Mouse (Mus musculus): ENCODE measurements around the gene Exoc6b. TPM values are rescaled to one million over a fixed set of nuclear protein-coding genes. Genes with fewer than 3 reads are reported as not detected.

Exoc6b gene
- polyA plus RNA-seq, 1 experiment = 235 TPM

- Histone ChIP-seq H3K27ac (ENCODE audit: insufficient read depth, low read depth, low read length) (no peak overlapping the region), H3K4me1 (ENCODE audit: control insufficient read depth, insufficient read depth, low read length) (no peaks in the 10 kb centered on the region), H3K4me3 (ENCODE audit: insufficient read depth, low read depth, low read length) (no peak overlapping the region)
- no peak for TF ChIP-seq CTCF (IDR thresholded peaks at IDR 0.05; ENCODE audit: insufficient read depth, low read depth, low read length)
- no peak for TF ChIP-seq POLR2A (IDR thresholded peaks at IDR 0.05; ENCODE audit: insufficient read depth, low read depth, low read length)
- 79% methylated on average over 1 of the region's 1 CpGs for WGBS
These were observed 117.7 kb downstream of the Exoc6b start for GRCm38 (mm10) chr6:84951621-84952020.

GRCm38 (mm10) chr6:84946569-84946968, 122.7 kb downstream of the Exoc6b start:
- TF ChIP-seq CTCF (IDR thresholded peaks at IDR 0.05; ENCODE audit: insufficient read depth, low read depth, low read length) = no peak
- TF ChIP-seq POLR2A (IDR thresholded peaks at IDR 0.05; ENCODE audit: insufficient read depth, low read depth, low read length) = no peak
- WGBS = 43% methylated on average over 3 of the region's 3 CpGs
- no peak overlapping the region for H3K27ac ChIP-seq (ENCODE audit: insufficient read depth, low read depth, low read length)
- no peak overlapping the region for H3K4me3 ChIP-seq (ENCODE audit: insufficient read depth, low read depth, low read length)
- H3K4me1 ChIP-seq (ENCODE audit: control insufficient read depth, insufficient read depth, low read length) = peaks cover 3% of the 10 kb centered on the region

- no peak overlapping the region for H3K4me3 ChIP-seq (ENCODE audit: insufficient read depth, low read depth, low read length)
- TF ChIP-seq POLR2A (IDR thresholded peaks at IDR 0.05; ENCODE audit: insufficient read depth, low read depth, low read length) = no peak
- TF ChIP-seq CTCF (IDR thresholded peaks at IDR 0.05; ENCODE audit: insufficient read depth, low read depth, low read length) = no peak
- no peak overlapping the region for H3K27ac ChIP-seq (ENCODE audit: insufficient read depth, low read depth, low read length)
- H3K4me1 ChIP-seq (ENCODE audit: control insufficient read depth, insufficient read depth, low read length) = peaks cover 3% of the 10 kb centered on the region
- WGBS = 34% methylated on average over 2 of the region's 2 CpGs
These were observed 123.2 kb downstream of the Exoc6b start for GRCm38 (mm10) chr6:84946106-84946505.

- H3K4me3 ChIP-seq (ENCODE audit: insufficient read depth, low read depth, low read length) = no peak overlapping the region
- no peak for TF ChIP-seq CTCF (IDR thresholded peaks at IDR 0.05; ENCODE audit: insufficient read depth, low read depth, low read length)
- TF ChIP-seq POLR2A (IDR thresholded peaks at IDR 0.05; ENCODE audit: insufficient read depth, low read depth, low read length) = no peak
- 76% methylated on average over 11 of the region's 11 CpGs for WGBS
- H3K4me1 ChIP-seq (ENCODE audit: control insufficient read depth, insufficient read depth, low read length) = no peaks in the 10 kb centered on the region; the same call in 1 of the 2 replicates
- no peak overlapping the region for H3K27ac ChIP-seq (ENCODE audit: insufficient read depth, low read depth, low read length)
These were observed 136.1 kb downstream of the Exoc6b start for GRCm38 (mm10) chr6:84932953-84933921.

- WGBS = 44% methylated on average over 1 of the region's 1 CpGs
- Histone ChIP-seq H3K4me1 (ENCODE audit: control insufficient read depth, insufficient read depth, low read length) (no peaks in the 10 kb centered on the region; the same call in 1 of the 2 replicates), H3K27ac (ENCODE audit: insufficient read depth, low read depth, low read length) (no peak overlapping the region), H3K4me3 (ENCODE audit: insufficient read depth, low read depth, low read length) (no peak overlapping the region)
- TF ChIP-seq CTCF (IDR thresholded peaks at IDR 0.05; ENCODE audit: insufficient read depth, low read depth, low read length) = no peak
- TF ChIP-seq POLR2A (IDR thresholded peaks at IDR 0.05; ENCODE audit: insufficient read depth, low read depth, low read length) = no peak
These were observed 138.3 kb downstream of the Exoc6b start for GRCm38 (mm10) chr6:84931051-84931450.

GRCm38 (mm10) chr6:84926066-84926465, 143.2 kb downstream of the Exoc6b start:
- 56% methylated on average over 3 of the region's 3 CpGs for WGBS
- Histone ChIP-seq H3K4me3 (ENCODE audit: insufficient read depth, low read depth, low read length) (no peak overlapping the region), H3K4me1 (ENCODE audit: control insufficient read depth, insufficient read depth, low read length) (no peaks in the 10 kb centered on the region; the same call in 1 of the 2 replicates), H3K27ac (ENCODE audit: insufficient read depth, low read depth, low read length) (no peak overlapping the region)
- TF ChIP-seq CTCF (IDR thresholded peaks at IDR 0.05; ENCODE audit: insufficient read depth, low read depth, low read length) (no peak), POLR2A (IDR thresholded peaks at IDR 0.05; ENCODE audit: insufficient read depth, low read depth, low read length) (no peak)

GRCm38 (mm10) chr6:84923760-84924221, 145.5 kb downstream of the Exoc6b start:
- no peak overlapping the region for H3K4me3 ChIP-seq (ENCODE audit: insufficient read depth, low read depth, low read length)
- 53% methylated on average over 12 of the region's 12 CpGs for WGBS
- TF ChIP-seq POLR2A (IDR thresholded peaks at IDR 0.05; ENCODE audit: insufficient read depth, low read depth, low read length) = no peak
- TF ChIP-seq CTCF (IDR thresholded peaks at IDR 0.05; ENCODE audit: insufficient read depth, low read depth, low read length) = no peak
- no peaks in the 10 kb centered on the region for H3K4me1 ChIP-seq (ENCODE audit: control insufficient read depth, insufficient read depth, low read length)
- no peak overlapping the region for H3K27ac ChIP-seq (ENCODE audit: insufficient read depth, low read depth, low read length)

GRCm38 (mm10) chr6:84916291-84916690, 153.0 kb downstream of the Exoc6b start:
- WGBS = 55% methylated on average over 2 of the region's 2 CpGs
- no peak for TF ChIP-seq POLR2A (IDR thresholded peaks at IDR 0.05; ENCODE audit: insufficient read depth, low read depth, low read length)
- no peak for TF ChIP-seq CTCF (IDR thresholded peaks at IDR 0.05; ENCODE audit: insufficient read depth, low read depth, low read length)
- H3K27ac ChIP-seq (ENCODE audit: insufficient read depth, low read depth, low read length) = no peak overlapping the region
- H3K4me1 ChIP-seq (ENCODE audit: control insufficient read depth, insufficient read depth, low read length) = no peaks in the 10 kb centered on the region
- no peak overlapping the region for H3K4me3 ChIP-seq (ENCODE audit: insufficient read depth, low read depth, low read length)

GRCm38 (mm10) chr6:84912434-84912833, 156.9 kb downstream of the Exoc6b start:
- 1% methylated on average over 2 of the region's 2 CpGs for WGBS

More at GRCm38 (mm10) chr6:84912434-84912833, 156.9 kb downstream of the Exoc6b start:
- H3K4me3 ChIP-seq (ENCODE audit: insufficient read depth, low read depth, low read length) = no peak overlapping the region
- no peak overlapping the region for H3K27ac ChIP-seq (ENCODE audit: insufficient read depth, low read depth, low read length)
- TF ChIP-seq CTCF (IDR thresholded peaks at IDR 0.05; ENCODE audit: insufficient read depth, low read depth, low read length) = no peak
- no peak for TF ChIP-seq POLR2A (IDR thresholded peaks at IDR 0.05; ENCODE audit: insufficient read depth, low read depth, low read length)
- H3K4me1 ChIP-seq (ENCODE audit: control insufficient read depth, insufficient read depth, low read length) = no peaks in the 10 kb centered on the region

All from olfactory bulb, adult 2 months (tissue).